Mouse (Mus musculus) neural tube, embryonic 14.5 days (tissue): Measurements from ENCODE around the gene Adcy5. TPM values are rescaled to one million over a fixed set of nuclear protein-coding genes. Genes with fewer than 3 reads are reported as not detected.

Source experiments
- ATAC-seq: fragments of 200-750 bp; cut with Nextera tagmentation; 2 replicates; pipeline ENCODE4 v1.8.0; 2017; ENCODE audit warnings: low read depth, mild to moderate bottlenecking, moderate TSS enrichment, moderate library complexity
- H3K27ac ChIP-seq: fragments of 300-500 bp; sonication (generic); 2 replicates; pipeline ENCODE4 v1.5.1; 2014; ENCODE audit warnings: low read depth, mild to moderate bottlenecking, control low read depth, low read length, moderate library complexity, mixed read lengths
- H3K27me3 ChIP-seq: fragments of 300-500 bp; sonication (generic); 2 replicates; pipeline ENCODE4 v1.6.1; 2014; ENCODE audit warnings: low read length; ENCODE audit not compliant: control insufficient read depth, insufficient read depth
- H3K36me3 ChIP-seq: fragments of 300-500 bp; sonication (generic); 2 replicates; pipeline ENCODE4 v1.6.1; 2014; ENCODE audit warnings: low read length, mixed read lengths; ENCODE audit not compliant: control insufficient read depth, insufficient read depth
- H3K4me1 ChIP-seq: fragments of 300-500 bp; sonication (generic); 2 replicates; pipeline ENCODE4 v1.6.1; 2014; ENCODE audit warnings: low read length; ENCODE audit not compliant: control insufficient read depth, insufficient read depth
- H3K4me2 ChIP-seq: fragments of 300-500 bp; sonication (generic); 2 replicates; pipeline ENCODE4 v1.6.1; 2014; ENCODE audit warnings: mild to moderate bottlenecking, low read depth, low read length, control low read depth
- H3K4me3 ChIP-seq: fragments of 300-500 bp; sonication (generic); 2 replicates; pipeline ENCODE4 v1.5.1; 2014; ENCODE audit warnings: low read depth, low read length, control low read depth, mixed read lengths
- H3K9ac ChIP-seq: fragments of 300-500 bp; sonication (generic); replicated peaks from 2 replicates; pipeline ENCODE4 v1.6.1; 2014; ENCODE audit warnings: low read depth, mild to moderate bottlenecking, control low read depth, low read length, mixed read lengths
- H3K9me3 ChIP-seq: fragments of 300-500 bp; sonication (generic); 2 replicates; pipeline ENCODE4 v1.6.1; 2016; ENCODE audit warnings: low read length; ENCODE audit not compliant: control insufficient read depth
- WGBS: fragments of 180-500 bp; shearing (Covaris S2); extraction: QIAGEN DNeasy Blood & Tissue Kit; methylation state at CpG from one replicate; pipeline ENCODE4 v1.1.7; 2014; 5-methylcytosine and 5-hydroxymethylcytosine counted together
- polyA plus RNA-seq: library from polyadenylated mRNA; unstranded; fragments of >200 nt; fragmentation: Nextera tagmentation; extraction: Ambion mirVana; gene quantifications from 2 replicates; pipeline ENCODE4 v1.2.1, GENCODE M21; 2014

The Adcy5 gene
- polyA plus RNA-seq, 1 experiment from 2014 or later: 8.8 TPM

GRCm38 (mm10) chr16:35117436-35117835, 37.2 kb upstream of the Adcy5 start:
- 69% methylated on average over 7 of the region's 7 CpGs for WGBS
- no peak overlapping the region for H3K9ac ChIP-seq
- no peak overlapping the region for H3K4me3 ChIP-seq
- no peaks in the 10 kb centered on the region for H3K4me1 ChIP-seq
- no peaks in the 10 kb centered on the region for H3K27me3 ChIP-seq
- H3K4me2 ChIP-seq: no peak overlapping the region
- no peak overlapping the region for H3K27ac ChIP-seq
- H3K36me3 ChIP-seq: no peaks in the 10 kb centered on the region
- no peaks in the 10 kb centered on the region for H3K9me3 ChIP-seq
- no peak for ATAC-seq

- Histone ChIP-seq H3K9me3 (no peaks in the 10 kb centered on the region), H3K4me2 (no peak overlapping the region), H3K4me3 (no peak overlapping the region), H3K4me1 (no peaks in the 10 kb centered on the region), H3K9ac (no peak overlapping the region), H3K36me3 (no peaks in the 10 kb centered on the region), H3K27me3 (no peaks in the 10 kb centered on the region), H3K27ac (no peak overlapping the region)
- WGBS: 86% methylated on average over 4 of the region's 4 CpGs
- no peak for ATAC-seq
Observed at GRCm38 (mm10) chr16:35120603-35121002, 34.1 kb upstream of the Adcy5 start.

- 87% methylated on average over 5 of the region's 5 CpGs for WGBS
- Histone ChIP-seq H3K9me3 (no peaks in the 10 kb centered on the region), H3K27me3 (no peaks in the 10 kb centered on the region), H3K4me2 (no peak overlapping the region), H3K4me1 (no peaks in the 10 kb centered on the region), H3K9ac (no peak overlapping the region), H3K36me3 (no peaks in the 10 kb centered on the region), H3K4me3 (no peak overlapping the region), H3K27ac (no peak overlapping the region)
- no peak for ATAC-seq
Observed at GRCm38 (mm10) chr16:35127270-35127669, 27.4 kb upstream of the Adcy5 start.

GRCm38 (mm10) chr16:35130172-35130571, 24.5 kb upstream of the Adcy5 start:
- WGBS: 75% methylated on average over 3 of the region's 3 CpGs

GRCm38 (mm10) chr16:35139416-35139815, 15.3 kb upstream of the Adcy5 start:
- H3K27ac ChIP-seq: no peak overlapping the region
- no peak overlapping the region for H3K4me3 ChIP-seq
- no peak for ATAC-seq
- H3K4me1 ChIP-seq: peaks cover 8% of the 10 kb centered on the region; the same call in 1 of the 2 replicates
- no peak overlapping the region for H3K4me2 ChIP-seq
- no peaks in the 10 kb centered on the region for H3K27me3 ChIP-seq
- H3K9me3 ChIP-seq: no peaks in the 10 kb centered on the region
- H3K36me3 ChIP-seq: no peaks in the 10 kb centered on the region
- H3K9ac ChIP-seq: no peak overlapping the region
- 52% methylated on average over 6 of the region's 6 CpGs for WGBS

More at GRCm38 (mm10) chr16:35130172-35130571, 24.5 kb upstream of the Adcy5 start:
- Histone ChIP-seq H3K9me3 (no peaks in the 10 kb centered on the region), H3K4me1 (no peaks in the 10 kb centered on the region), H3K9ac (no peak overlapping the region), H3K4me2 (no peak overlapping the region), H3K27ac (no peak overlapping the region), H3K27me3 (no peaks in the 10 kb centered on the region), H3K36me3 (no peaks in the 10 kb centered on the region), H3K4me3 (no peak overlapping the region)
- ATAC-seq: no peak

GRCm38 (mm10) chr16:35139873-35140619, 14.6 kb upstream of the Adcy5 start:
- peaks cover 8% of the 10 kb centered on the region; the same call in 1 of the 2 replicates for H3K4me1 ChIP-seq
- H3K4me2 ChIP-seq: no peak overlapping the region
- H3K4me3 ChIP-seq: no peak overlapping the region
- ATAC-seq: peak; percentile 71; the same call in 1 of the 2 replicates
- H3K9me3 ChIP-seq: no peaks in the 10 kb centered on the region
- WGBS: 35% methylated on average over 11 of the region's 11 CpGs
- no peaks in the 10 kb centered on the region for H3K36me3 ChIP-seq
- H3K27ac ChIP-seq: no peak overlapping the region
- no peak overlapping the region for H3K9ac ChIP-seq
- no peaks in the 10 kb centered on the region for H3K27me3 ChIP-seq

- Histone ChIP-seq H3K4me1 (peaks cover 8% of the 10 kb centered on the region; the same call in 1 of the 2 replicates), H3K36me3 (no peaks in the 10 kb centered on the region), H3K27me3 (no peaks in the 10 kb centered on the region), H3K27ac (no peak overlapping the region), H3K4me3 (no peak overlapping the region), H3K9ac (no peak overlapping the region), H3K4me2 (no peak overlapping the region), H3K9me3 (no peaks in the 10 kb centered on the region)
- ATAC-seq: no peak
- WGBS: 48% methylated on average over 9 of the region's 9 CpGs
Observed at GRCm38 (mm10) chr16:35140620-35140975, 14.1 kb upstream of the Adcy5 start.

- Histone ChIP-seq H3K27ac (no peak overlapping the region), H3K36me3 (no peaks in the 10 kb centered on the region), H3K9me3 (no peaks in the 10 kb centered on the region), H3K9ac (no peak overlapping the region), H3K4me1 (peaks cover 8% of the 10 kb centered on the region; the same call in 1 of the 2 replicates), H3K27me3 (no peaks in the 10 kb centered on the region), H3K4me3 (no peak overlapping the region), H3K4me2 (no peak overlapping the region)
- ATAC-seq: no peak
- WGBS: 71% methylated on average over 8 of the region's 8 CpGs
Observed at GRCm38 (mm10) chr16:35141839-35142238, 12.8 kb upstream of the Adcy5 start.

GRCm38 (mm10) chr16:35146153-35146552, 8.5 kb upstream of the Adcy5 start:
- whole genome bisulfite sequencing: 9% methylated on average over 4 of the region's 4 CpGs

More at GRCm38 (mm10) chr16:35146153-35146552, 8.5 kb upstream of the Adcy5 start:
- H3K9me3 ChIP-seq: no peaks in the 10 kb centered on the region
- no peaks in the 10 kb centered on the region for H3K36me3 ChIP-seq
- H3K4me3 ChIP-seq: no peak overlapping the region
- H3K27me3 ChIP-seq: no peaks in the 10 kb centered on the region
- no peak overlapping the region for H3K4me2 ChIP-seq
- H3K4me1 ChIP-seq: no peaks in the 10 kb centered on the region
- no peak for ATAC-seq
- no peak overlapping the region for H3K9ac ChIP-seq
- H3K27ac ChIP-seq: no peak overlapping the region
